Mouse (Mus musculus) ES-E14 (cell line): ENCODE data around the gene Mrpl10. TPM values are rescaled to one million over a fixed set of nuclear protein-coding genes. Genes with fewer than 3 reads are reported as not detected.
A peak's percentile ranks its signal among the peaks of the same experiment; 100 is the strongest.

Experiments used
- DNase-seq: peaks from one replicate; pipeline ENCODE4 v3.0.0-alpha.2; 2013; ENCODE audit warnings: low read depth, low spot score
- H3K27ac ChIP-seq: 2 replicates; pipeline ENCODE4 v1.5.1; 2012; ENCODE audit warnings: low read depth, mild to moderate bottlenecking, low read length, moderate library complexity, mixed read lengths; ENCODE audit not compliant: poor library complexity, insufficient read depth, severe bottlenecking
- H3K36me3 ChIP-seq: 2 replicates; pipeline ENCODE4 v1.6.1; 2012; ENCODE audit warnings: mild to moderate bottlenecking, low read length, moderate library complexity, mixed read lengths; ENCODE audit not compliant: control insufficient read depth, poor library complexity, insufficient read depth, severe bottlenecking
- H3K4me1 ChIP-seq, 2 experiments: fragments of 150-350 bp in 1 of 2; sonication (generic) in 1 of 2; 2 replicates each; pipeline ENCODE4 v1.6.1; 2012; ENCODE audit warnings: low read length in 2 of 2, mild to moderate bottlenecking in 1 of 2, mixed read lengths in 1 of 2; ENCODE audit not compliant: control insufficient read depth in 2 of 2, insufficient read depth in 2 of 2, poor library complexity in 1 of 2
- H3K4me3 ChIP-seq, 2 experiments: fragments of 150-350 bp in 1 of 2; sonication (generic) in 1 of 2; 2 replicates each; pipeline ENCODE4 v1.5.1; 2012; ENCODE audit warnings: low read length in 2 of 2, low read depth in 1 of 2, mild to moderate bottlenecking in 1 of 2, mixed read lengths in 1 of 2; ENCODE audit not compliant: insufficient read depth in 1 of 2, poor library complexity in 1 of 2, severe bottlenecking in 1 of 2
- H3K9ac ChIP-seq: 2 replicates; pipeline ENCODE4 v1.6.1; 2012; ENCODE audit warnings: low read depth, mild to moderate bottlenecking, low read length, mixed read lengths; ENCODE audit not compliant: poor library complexity, insufficient read depth, severe bottlenecking
- H3K9me3 ChIP-seq: fragments of 150-350 bp; sonication (generic); 2 replicates; pipeline ENCODE4 v1.6.1; 2012; ENCODE audit warnings: low read depth, mild to moderate bottlenecking, low read length; ENCODE audit not compliant: control insufficient read depth, insufficient read depth
- CHD2 ChIP-seq: IDR thresholded peaks from 2 replicates; pipeline ENCODE4 v1.6.1; 2014; ENCODE audit warnings: mild to moderate bottlenecking, low read depth, low read length, inconsistent platforms
- HCFC1 ChIP-seq: IDR thresholded peaks from 2 replicates; pipeline ENCODE4 v1.6.1; 2012; ENCODE audit warnings: low read length, inconsistent platforms, borderline replicate concordance; ENCODE audit not compliant: insufficient read depth
- MAFK ChIP-seq: IDR thresholded peaks from 2 replicates; pipeline ENCODE4 v1.6.1; 2014; ENCODE audit warnings: mild to moderate bottlenecking, low read depth, low read length, inconsistent platforms; ENCODE audit not compliant: insufficient read depth
- ZC3H11A ChIP-seq: IDR thresholded peaks from 2 replicates; pipeline ENCODE4 v1.6.1; 2012; ENCODE audit warnings: low read depth, mild to moderate bottlenecking, inconsistent platforms, low read length, borderline replicate concordance
- ZNF384 ChIP-seq: IDR thresholded peaks from 2 replicates; pipeline ENCODE4 v1.6.1; 2012; ENCODE audit warnings: low read depth, low read length, inconsistent platforms
- in situ Hi-C, 2 experiments: fragments of 600-800 bp; cut with MboI; formaldehyde crosslinking; loops; one replicate each; pipeline ENCODE4 v1.15.1; 2025; ENCODE audit warnings: low sequenced_read_pairs in 2 of 2, inconsistent platforms in 1 of 2; ENCODE audit not compliant: unreplicated experiment in 2 of 2
- total RNA-seq: library from RNA; depleted of rRNA; stranded (reverse); fragments of 300-350 nt; gene quantifications from 2 replicates; pipeline ENCODE4 v1.2.3, GENCODE M21; 2012

Gene Mrpl10
- total RNA-seq, 1 experiment: 70.3 TPM

GRCm38 (mm10) chr11:97063921-97064295, 22.5 kb downstream of the Mrpl10 start:
- no peak overlapping the region for H3K27ac ChIP-seq
- no peak overlapping the region for H3K9ac ChIP-seq
- H3K36me3 ChIP-seq: peaks cover 8% of the 10 kb centered on the region; the same call in 1 of the 2 replicates
- no peaks in the 10 kb centered on the region for H3K9me3 ChIP-seq
- in situ Hi-C loops: no loop called here
- peaks cover 3 to 24% of the 10 kb centered on the region in 2 experiments; a peak in 1 of 4 replicates for H3K4me1 ChIP-seq
- no peak for DNase-seq
- no peak for TF ChIP-seq MAFK
- TF ChIP-seq ZC3H11A: no peak
- no peak for TF ChIP-seq HCFC1
- TF ChIP-seq ZNF384: no peak
- no peak for TF ChIP-seq CHD2
- no peak overlapping the region for H3K4me3 ChIP-seq

- TF ChIP-seq MAFK (no peak), ZNF384 (no peak), HCFC1 (no peak), CHD2 (no peak), ZC3H11A (no peak)
- no peak overlapping the region for H3K4me3 ChIP-seq
- in situ Hi-C loops: no loop called here
- peaks cover 0 to 17% of the 10 kb centered on the region in 2 experiments; a peak in 1 of 4 replicates for H3K4me1 ChIP-seq
- H3K9me3 ChIP-seq: no peaks in the 10 kb centered on the region
- no peak for DNase-seq
- H3K9ac ChIP-seq: no peak overlapping the region
- peaks cover 8% of the 10 kb centered on the region; the same call in 1 of the 2 replicates for H3K36me3 ChIP-seq
- no peak overlapping the region for H3K27ac ChIP-seq
Observed at GRCm38 (mm10) chr11:97065538-97066295, 24.4 kb downstream of the Mrpl10 start.

DNA sequence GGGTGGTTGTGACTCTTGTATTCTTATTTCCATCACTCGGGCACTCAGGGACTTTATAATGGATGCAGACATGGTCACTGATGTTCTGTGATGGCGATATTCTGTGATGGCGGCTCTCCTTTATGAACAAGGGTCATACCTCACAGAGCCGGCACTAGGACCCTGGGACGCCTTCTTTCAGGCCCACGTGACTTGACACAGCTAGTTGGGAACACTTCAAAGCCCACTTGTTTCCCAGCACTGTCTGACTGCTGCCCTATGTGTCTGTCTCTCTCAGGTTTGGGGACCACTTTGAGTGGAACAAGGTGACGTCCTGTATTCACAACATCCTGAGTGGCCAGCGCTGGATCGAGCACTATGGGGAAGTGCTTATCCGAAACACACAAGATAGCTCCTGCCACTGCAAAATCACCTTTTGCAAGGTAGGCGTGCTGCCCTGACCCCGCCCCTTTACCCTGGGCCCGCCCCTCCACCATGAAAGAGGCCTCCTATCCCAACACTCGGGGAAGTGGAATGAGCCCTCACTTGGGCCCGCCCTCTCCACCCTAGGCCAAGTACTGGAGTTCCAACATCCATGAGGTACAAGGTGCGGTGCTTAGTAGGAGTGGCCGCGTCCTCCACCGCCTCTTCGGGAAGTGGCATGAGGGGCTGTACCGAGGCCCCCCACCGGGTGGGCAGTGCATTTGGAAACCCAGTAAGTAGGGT, 25.4 kb downstream of the Mrpl10 start:
- Histone ChIP-seq H3K4me1 (peaks cover 0 to 17% of the 10 kb centered on the region in 2 experiments; a peak in 1 of 4 replicates), H3K4me3 (peak overlapping the region; percentile 63 to 64), H3K36me3 (peaks cover 8% of the 10 kb centered on the region; the same call in 1 of the 2 replicates), H3K9ac (peak overlapping the region; percentile 48), H3K9me3 (no peaks in the 10 kb centered on the region), H3K27ac (no peak overlapping the region)
- in situ Hi-C loops: no loop called here
- peak; percentile 88 for DNase-seq
- TF ChIP-seq CHD2 (no peak), HCFC1 (0 out of 2 replicates have a peak, but pooled peaks have one; percentile 42)

DNA sequence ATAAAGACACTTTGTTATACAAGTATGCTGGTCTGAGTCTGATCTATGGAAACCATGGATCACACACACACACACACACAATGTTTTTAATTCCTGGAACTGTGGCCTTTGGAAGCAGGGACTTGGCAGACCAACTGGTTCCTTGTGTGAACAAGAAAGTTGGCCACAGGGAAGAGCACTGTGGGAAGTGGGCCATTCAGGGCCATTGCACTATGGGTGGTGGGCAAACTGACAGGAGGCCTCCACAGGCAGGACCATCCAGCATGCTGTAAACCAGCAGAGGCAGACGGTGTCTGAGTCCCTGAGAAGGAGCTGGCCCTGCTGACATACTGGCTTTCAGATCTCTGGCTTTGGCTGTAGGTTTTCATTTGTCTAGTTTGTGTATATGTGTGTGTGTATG, 28.0 kb downstream of the Mrpl10 start:
- DNase-seq: no peak
- no peak for TF ChIP-seq HCFC1
- no peak for TF ChIP-seq MAFK
- TF ChIP-seq ZC3H11A: no peak
- no peak for TF ChIP-seq CHD2
- no peak for TF ChIP-seq ZNF384
- H3K36me3 ChIP-seq: peaks cover 8% of the 10 kb centered on the region; the same call in 1 of the 2 replicates
- H3K9ac ChIP-seq: no peak overlapping the region
- no peaks in the 10 kb centered on the region for H3K9me3 ChIP-seq
- H3K4me1 ChIP-seq: peaks cover 0 to 17% of the 10 kb centered on the region in 2 experiments; a peak in 1 of 4 replicates
- no peak overlapping the region for H3K27ac ChIP-seq
- in situ Hi-C loops: no loop called here
- H3K4me3 ChIP-seq: no peak overlapping the region
